Mouse (Mus musculus) liver (tissue): ENCODE results near the gene Cnr2.

Source experiments
- DNase-seq: peaks from one replicate; pipeline ENCODE4 v3.0.0-alpha.2; 2020; ENCODE audit warnings: mixed read lengths

Cnr2 gene

GRCm38 (mm10) chr4:135938858-135939257 lies 43.7 kb downstream of the Cnr2 start:
- DNase-seq = peak; percentile 32

- DNase-seq = peak; percentile 47
These were observed 45.8 kb downstream of the Cnr2 start for GRCm38 (mm10) chr4:135941026-135941425.

GRCm38 (mm10) chr4:135942193-135942592 lies 47.0 kb downstream of the Cnr2 start:
- DNase-seq = no peak

GRCm38 (mm10) chr4:135943389-135943788 lies 48.2 kb downstream of the Cnr2 start:
- no peak for DNase-seq

GRCm38 (mm10) chr4:135945706-135946105 lies 50.5 kb downstream of the Cnr2 start:
- no peak for DNase-seq

GRCm38 (mm10) chr4:135946278-135946658 lies 51.1 kb downstream of the Cnr2 start, which contains the start of gene Hmgcl:
Gene Hmgcl, plus strand, starts transcription at chr4:135946448.
- DNase-seq = peak; percentile 96

GRCm38 (mm10) chr4:135946659-135947301 lies 51.6 kb downstream of the Cnr2 start:
- DNase-seq = no peak

- no peak for DNase-seq
These were observed 52.9 kb downstream of the Cnr2 start for GRCm38 (mm10) chr4:135948142-135948541.

- DNase-seq = no peak
These were observed 54.3 kb downstream of the Cnr2 start for GRCm38 (mm10) chr4:135949475-135949874.

- DNase-seq = no peak
These were observed 54.7 kb downstream of the Cnr2 start for GRCm38 (mm10) chr4:135949911-135950310.

GRCm38 (mm10) chr4:135950365-135950764 lies 55.2 kb downstream of the Cnr2 start:
- DNase-seq = no peak

- no peak for DNase-seq
These were observed 56.3 kb downstream of the Cnr2 start for GRCm38 (mm10) chr4:135951505-135951904.

- no peak for DNase-seq
These were observed 58.0 kb downstream of the Cnr2 start for GRCm38 (mm10) chr4:135953179-135953578.

- peak; percentile 86 for DNase-seq
These were observed 59.0 kb downstream of the Cnr2 start for GRCm38 (mm10) chr4:135954241-135954640.

- no peak for DNase-seq
These were observed 60.7 kb downstream of the Cnr2 start for GRCm38 (mm10) chr4:135955886-135956285.

- DNase-seq = peak; percentile 47
These were observed 63.2 kb downstream of the Cnr2 start for GRCm38 (mm10) chr4:135958354-135958753.

- DNase-seq = peak; percentile 88
These were observed 65.5 kb downstream of the Cnr2 start for GRCm38 (mm10) chr4:135960717-135961116.

- DNase-seq = no peak
These were observed 66.5 kb downstream of the Cnr2 start for GRCm38 (mm10) chr4:135961709-135962108.

- no peak for DNase-seq
These were observed 67.0 kb downstream of the Cnr2 start for GRCm38 (mm10) chr4:135962198-135962597.

GRCm38 (mm10) chr4:135962946-135963345 lies 67.8 kb downstream of the Cnr2 start:
- DNase-seq = no peak

- peak; percentile 98 for DNase-seq
These were observed 68.4 kb downstream of the Cnr2 start, which contains the start of gene Gale for GRCm38 (mm10) chr4:135963457-135964193. Gene Gale, plus strand, starts transcription at chr4:135963727.

- peak; percentile 65 for DNase-seq
These were observed 69.2 kb downstream of the Cnr2 start for GRCm38 (mm10) chr4:135964426-135964825.

- no peak for DNase-seq
These were observed 69.9 kb downstream of the Cnr2 start for GRCm38 (mm10) chr4:135965113-135965512.

- DNase-seq = no peak
These were observed 71.1 kb downstream of the Cnr2 start for GRCm38 (mm10) chr4:135966283-135966682.
